ENCODE assay signal across 15 mouse cellular contexts in genomic region chr10:24765151-24765755, GRCm38 (mm10). TPM values are rescaled to one million over a fixed set of nuclear protein-coding genes. Genes with fewer than 3 reads are reported as not detected.
DNase-seq lines count a peak whose midpoint lies in the region; ATAC-seq and TF ChIP-seq lines count a peak whose summit lies in the region.
"Had no signal": no experiment of that assay in that cellular context is flagged by ENCODE, and none has a peak within 500 bp of the region (broad histone marks: within the 10 kb centered on the region; RNA-seq: fewer than 3 reads in every experiment).

No protein-coding gene starts in this region.

- no peak for TF ChIP-seq POLR2A in brain, embryonic 14.5 days (IDR thresholded peaks at IDR 0.05; ENCODE audit: borderline replicate concordance, extremely low read depth, insufficient read depth, insufficient read length, poor library complexity, severe bottlenecking)

- no peaks in the 10 kb centered on the region for H3K27me3 ChIP-seq in forebrain, postnatal 0 days (ENCODE audit: insufficient read depth, low read length)
- H3K27me3 ChIP-seq in forebrain, embryonic 14.5 days (replicated peaks; ENCODE audit: control insufficient read depth, insufficient read depth, low read length): no peaks in the 10 kb centered on the region
- no peaks in the 10 kb centered on the region for H3K27me3 ChIP-seq in midbrain, embryonic 14.5 days (ENCODE audit: control insufficient read depth, insufficient read depth, low read length)

- peak overlapping the region; percentile 60 for H3K27ac ChIP-seq in forebrain, postnatal 0 days (ENCODE audit: low read depth, low read length)
- H3K27ac ChIP-seq in forebrain, embryonic 14.5 days (ENCODE audit: low read depth, low read length): no peak overlapping the region
- H3K27ac ChIP-seq in midbrain, embryonic 14.5 days (replicated peaks; ENCODE audit: low read depth, low read length): peak overlapping the region; percentile 14
- H3K27ac ChIP-seq: macrophage had no signal

- DNase-seq in forebrain, postnatal 0 days: peak; percentile 52
- DNase-seq in forebrain, embryonic 14.5 days (ENCODE audit: low spot score): no peak
- DNase-seq in 3T3-L1 (ENCODE audit: low read depth, low spot score): peak; percentile 91
- peak; percentile 71 for DNase-seq in brain, embryonic 14.5 days (ENCODE audit: low read depth)
- DNase-seq in midbrain, embryonic 14.5 days: peak; percentile 75
- DNase-seq in embryo, embryonic 11 days: no peak
- no peak for DNase-seq in cerebellum, adult 8-10 months
- DNase-seq in frontal cortex, postnatal 25 days (ENCODE audit: low spot score in 2 of 2): no peak
- DNase-seq: adrenal gland, postnatal 10 days; cerebellum, adult 11 months; kidney, adult 9 months; lung, adult 18-20 months; right cerebral cortex, postnatal 14 days; thymus, adult 2 months had no signal

- WGBS in forebrain, postnatal 0 days: 30% methylated on average over 6 of the region's 6 CpGs
- 38% methylated on average over 6 of the region's 6 CpGs for WGBS in forebrain, embryonic 14.5 days
- WGBS in midbrain, embryonic 14.5 days: 42% methylated on average over 6 of the region's 6 CpGs

- no peak overlapping the region for H3K4me2 ChIP-seq in forebrain, postnatal 0 days (ENCODE audit: low read depth)
- H3K4me2 ChIP-seq in forebrain, embryonic 14.5 days (ENCODE audit: low read length): no peak overlapping the region
- no peak overlapping the region for H3K4me2 ChIP-seq in midbrain, embryonic 14.5 days (ENCODE audit: low read length)

- ATAC-seq in forebrain, postnatal 0 days: peak; percentile 80
- ATAC-seq in forebrain, embryonic 14.5 days: no peak
- ATAC-seq in midbrain, embryonic 14.5 days (ENCODE audit: low FRiP score, low TSS enrichment): peak; percentile 77; the same call in 1 of the 2 replicates

- H3K9me3 ChIP-seq in forebrain, postnatal 0 days (ENCODE audit: low read length): no peaks in the 10 kb centered on the region
- H3K9me3 ChIP-seq in forebrain, embryonic 14.5 days (replicated peaks; ENCODE audit: control insufficient read depth, low read length): no peaks in the 10 kb centered on the region
- H3K9me3 ChIP-seq in midbrain, embryonic 14.5 days (ENCODE audit: control insufficient read depth, low read length): no peaks in the 10 kb centered on the region

- H3K4me1 ChIP-seq in forebrain, postnatal 0 days (ENCODE audit: insufficient read depth): no peaks in the 10 kb centered on the region
- no peaks in the 10 kb centered on the region for H3K4me1 ChIP-seq in forebrain, embryonic 14.5 days (ENCODE audit: control insufficient read depth, insufficient read depth, low read length)
- H3K4me1 ChIP-seq in midbrain, embryonic 14.5 days (ENCODE audit: control insufficient read depth, insufficient read depth, low read length): no peaks in the 10 kb centered on the region; the same call in 1 of the 2 replicates

- no peak overlapping the region for H3K9ac ChIP-seq in forebrain, postnatal 0 days
- no peak overlapping the region for H3K9ac ChIP-seq in forebrain, embryonic 14.5 days (ENCODE audit: low read length)
- H3K9ac ChIP-seq in midbrain, embryonic 14.5 days (replicated peaks; ENCODE audit: low read length): no peak overlapping the region

- H3K36me3 ChIP-seq in forebrain, postnatal 0 days (ENCODE audit: insufficient read depth): no peaks in the 10 kb centered on the region
- no peaks in the 10 kb centered on the region for H3K36me3 ChIP-seq in forebrain, embryonic 14.5 days (ENCODE audit: control insufficient read depth, insufficient read depth, low read length)
- H3K36me3 ChIP-seq in midbrain, embryonic 14.5 days (ENCODE audit: control insufficient read depth, insufficient read depth, low read length): no peaks in the 10 kb centered on the region

- no peak for TF ChIP-seq CTCF in forebrain, postnatal 0 days (IDR thresholded peaks at IDR 0.05; ENCODE audit: low read depth)
- no peak for TF ChIP-seq CTCF in brain, embryonic 14.5 days (IDR thresholded peaks at IDR 0.05; ENCODE audit: borderline replicate concordance, extremely low read depth, insufficient read depth, insufficient read length)

- H3K4me3 ChIP-seq in forebrain, postnatal 0 days (ENCODE audit: low read depth, low read length): no peak overlapping the region
- no peak overlapping the region for H3K4me3 ChIP-seq in forebrain, embryonic 14.5 days (ENCODE audit: low read depth, low read length)
- no peak overlapping the region for H3K4me3 ChIP-seq in midbrain, embryonic 14.5 days (replicated peaks; ENCODE audit: low read depth, low read length)

RNA-seq across cellular contexts. Expression of gene Enpp1, which starts 53.3 kb away (rescaled TPM):
- total RNA-seq in forebrain, postnatal 0 days (2014; rRNA removed): 3.7 and 6.1 TPM in 2 replicates
- 2.2 TPM in 2 replicates for polyA plus RNA-seq in forebrain, postnatal 0 days (2015; fragmentation: Nextera tagmentation; extraction: Ambion mirVana)
- polyA plus RNA-seq in forebrain, embryonic 14.5 days (2014; fragmentation: Nextera tagmentation; extraction: Ambion mirVana): 1.9 and 2.9 TPM in 2 replicates
- 0.74 and 2.4 TPM in 2 replicates for polyA plus RNA-seq in brain, embryonic 14.5 days (2012; rRNA removed)
- polyA plus RNA-seq in midbrain, embryonic 14.5 days (2014; fragmentation: Nextera tagmentation; extraction: Ambion mirVana): 0.55 and 4.2 TPM in 2 replicates

Comparison
In these comparisons a context has a peak if more than half of its experiments do, and no peak if none do; other contexts are left out.
1. DNase-seq: peak in forebrain, postnatal 0 days (single experiment), 3T3-L1 (single experiment), brain, embryonic 14.5 days (single experiment) and midbrain, embryonic 14.5 days (single experiment); none in forebrain, embryonic 14.5 days (single experiment), embryo, embryonic 11 days (single experiment), cerebellum, adult 8-10 months (single experiment) and frontal cortex, postnatal 25 days (0 of 2).